Mouse (Mus musculus) ES-E14 (cell line): ENCODE measurements at regions not wholly inside any gene's neighbourhood (a gene's known extent, or its start where the extent isn't known, plus 50 kb on each side); places are given as distances from the start of the nearest gene placed in this dataset.

Source experiments
- DNase-seq: peaks from one replicate; pipeline ENCODE4 v3.0.0-alpha.2; 2013; ENCODE audit warnings: low read depth, low spot score
- H3K27ac ChIP-seq: 2 replicates; pipeline ENCODE4 v1.5.1; 2012; ENCODE audit warnings: low read depth, mild to moderate bottlenecking, low read length, moderate library complexity, mixed read lengths; ENCODE audit not compliant: poor library complexity, insufficient read depth, severe bottlenecking
- H3K36me3 ChIP-seq: 2 replicates; pipeline ENCODE4 v1.6.1; 2012; ENCODE audit warnings: mild to moderate bottlenecking, low read length, moderate library complexity, mixed read lengths; ENCODE audit not compliant: control insufficient read depth, poor library complexity, insufficient read depth, severe bottlenecking
- H3K4me1 ChIP-seq, 2 experiments: fragments of 150-350 bp in 1 of 2; sonication (generic) in 1 of 2; 2 replicates each; pipeline ENCODE4 v1.6.1; 2012; ENCODE audit warnings: low read length in 2 of 2, mild to moderate bottlenecking in 1 of 2, mixed read lengths in 1 of 2; ENCODE audit not compliant: control insufficient read depth in 2 of 2, insufficient read depth in 2 of 2, poor library complexity in 1 of 2
- H3K4me3 ChIP-seq, 2 experiments: fragments of 150-350 bp in 1 of 2; sonication (generic) in 1 of 2; 2 replicates each; pipeline ENCODE4 v1.5.1; 2012; ENCODE audit warnings: low read length in 2 of 2, low read depth in 1 of 2, mild to moderate bottlenecking in 1 of 2, mixed read lengths in 1 of 2; ENCODE audit not compliant: insufficient read depth in 1 of 2, poor library complexity in 1 of 2, severe bottlenecking in 1 of 2
- H3K9ac ChIP-seq: 2 replicates; pipeline ENCODE4 v1.6.1; 2012; ENCODE audit warnings: low read depth, mild to moderate bottlenecking, low read length, mixed read lengths; ENCODE audit not compliant: poor library complexity, insufficient read depth, severe bottlenecking
- H3K9me3 ChIP-seq: fragments of 150-350 bp; sonication (generic); 2 replicates; pipeline ENCODE4 v1.6.1; 2012; ENCODE audit warnings: low read depth, mild to moderate bottlenecking, low read length; ENCODE audit not compliant: control insufficient read depth, insufficient read depth
- CHD2 ChIP-seq: IDR thresholded peaks from 2 replicates; pipeline ENCODE4 v1.6.1; 2014; ENCODE audit warnings: mild to moderate bottlenecking, low read depth, low read length, inconsistent platforms
- HCFC1 ChIP-seq: IDR thresholded peaks from 2 replicates; pipeline ENCODE4 v1.6.1; 2012; ENCODE audit warnings: low read length, inconsistent platforms, borderline replicate concordance; ENCODE audit not compliant: insufficient read depth
- MAFK ChIP-seq: IDR thresholded peaks from 2 replicates; pipeline ENCODE4 v1.6.1; 2014; ENCODE audit warnings: mild to moderate bottlenecking, low read depth, low read length, inconsistent platforms; ENCODE audit not compliant: insufficient read depth
- ZC3H11A ChIP-seq: IDR thresholded peaks from 2 replicates; pipeline ENCODE4 v1.6.1; 2012; ENCODE audit warnings: low read depth, mild to moderate bottlenecking, inconsistent platforms, low read length, borderline replicate concordance
- ZNF384 ChIP-seq: IDR thresholded peaks from 2 replicates; pipeline ENCODE4 v1.6.1; 2012; ENCODE audit warnings: low read depth, low read length, inconsistent platforms
- in situ Hi-C, 2 experiments: fragments of 600-800 bp; cut with MboI; formaldehyde crosslinking; loops; one replicate each; pipeline ENCODE4 v1.15.1; 2025; ENCODE audit warnings: low sequenced_read_pairs in 2 of 2, inconsistent platforms in 1 of 2; ENCODE audit not compliant: unreplicated experiment in 2 of 2

DNA sequence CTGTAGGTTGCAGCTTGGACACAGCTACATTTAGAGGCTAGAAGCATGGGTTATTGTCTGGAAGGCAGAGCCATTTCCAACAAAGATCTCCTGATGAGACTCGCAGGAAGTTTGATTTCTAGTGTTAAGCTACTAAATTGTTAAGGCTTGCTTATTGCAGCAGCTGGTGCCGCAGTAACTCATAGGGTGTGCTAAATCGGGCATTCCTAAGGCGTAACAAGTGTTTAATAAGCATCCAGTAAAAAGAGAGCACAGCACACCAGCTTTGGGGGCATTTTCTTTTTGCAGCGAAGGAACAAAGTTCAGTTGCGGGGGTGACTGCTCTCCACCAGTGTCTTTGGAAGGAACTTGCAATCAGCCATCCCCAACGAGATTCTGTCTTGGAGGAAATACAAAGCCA lies 241.5 kb downstream of the Maf start:
- H3K4me1 ChIP-seq, result no peaks in the 10 kb centered on the region
- no peak for TF ChIP-seq ZC3H11A
- no peak for TF ChIP-seq CHD2
- TF ChIP-seq HCFC1, result no peak
- no peak for TF ChIP-seq MAFK
- no peak for TF ChIP-seq ZNF384
- DNase-seq, result no peak
- H3K27ac ChIP-seq, result no peak overlapping the region
- in situ Hi-C loops, result no loop called here
- no peak overlapping the region for H3K4me3 ChIP-seq
- no peaks in the 10 kb centered on the region for H3K9me3 ChIP-seq
- H3K36me3 ChIP-seq, result no peaks in the 10 kb centered on the region
- H3K9ac ChIP-seq, result no peak overlapping the region

DNA sequence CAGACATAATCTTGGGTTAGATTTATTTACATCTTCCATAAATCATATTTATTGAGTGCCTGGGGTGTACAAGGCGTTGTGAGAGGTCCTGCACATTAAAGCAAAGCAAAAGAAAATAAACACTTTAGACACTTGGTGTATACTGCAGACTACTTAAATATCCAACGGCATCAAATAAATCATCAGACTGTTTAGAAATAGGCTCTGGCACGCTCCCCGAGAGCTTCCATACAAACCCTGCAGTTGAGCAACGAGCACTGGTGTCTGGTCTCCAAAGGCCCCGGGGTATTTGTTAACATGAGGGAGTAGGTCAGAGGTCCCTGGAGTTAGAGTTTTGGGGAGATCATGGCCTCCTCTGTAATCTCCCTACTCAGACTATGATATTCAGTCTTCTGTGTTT lies 244.9 kb downstream of the Maf start:
- no peak overlapping the region for H3K27ac ChIP-seq
- TF ChIP-seq ZC3H11A (no peak), HCFC1 (no peak), MAFK (no peak)
- no peaks in the 10 kb centered on the region for H3K4me1 ChIP-seq
- in situ Hi-C loops, result no loop called here
- H3K36me3 ChIP-seq, result no peaks in the 10 kb centered on the region
- H3K9ac ChIP-seq, result no peak overlapping the region
- no peaks in the 10 kb centered on the region for H3K9me3 ChIP-seq
- H3K4me3 ChIP-seq, result no peak overlapping the region
- no peak for DNase-seq

DNA sequence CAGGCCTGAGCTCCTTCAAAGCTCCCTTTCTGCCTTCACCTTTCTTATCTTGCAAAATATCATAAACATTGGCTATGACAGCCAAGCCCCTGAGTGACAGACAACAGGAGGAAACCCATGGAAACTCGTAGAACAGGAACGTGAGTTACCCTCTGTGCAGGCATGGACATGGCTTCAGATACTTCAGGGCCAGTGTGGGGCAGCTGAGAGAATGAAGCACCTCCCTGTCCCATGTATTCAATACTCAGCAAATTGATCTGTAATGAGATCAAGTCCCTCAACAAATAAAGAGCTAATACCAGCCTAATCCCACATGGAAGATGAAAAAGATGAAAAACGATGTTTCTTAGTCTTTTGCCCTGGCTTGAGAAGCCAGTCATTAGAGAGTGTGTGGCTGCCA lies 249.5 kb downstream of the Maf start:
- Histone ChIP-seq H3K9me3 (no peaks in the 10 kb centered on the region), H3K4me3 (no peak overlapping the region), H3K4me1 (peaks cover 0 to 7% of the 10 kb centered on the region in 2 experiments; a peak in 2 of 4 replicates), H3K9ac (no peak overlapping the region), H3K36me3 (no peaks in the 10 kb centered on the region), H3K27ac (no peak overlapping the region)
- in situ Hi-C loops, result no loop called here
- TF ChIP-seq ZC3H11A, result no peak
- no peak for TF ChIP-seq HCFC1
- TF ChIP-seq MAFK, result no peak
- no peak for TF ChIP-seq CHD2
- no peak for TF ChIP-seq ZNF384
- no peak for DNase-seq

DNA sequence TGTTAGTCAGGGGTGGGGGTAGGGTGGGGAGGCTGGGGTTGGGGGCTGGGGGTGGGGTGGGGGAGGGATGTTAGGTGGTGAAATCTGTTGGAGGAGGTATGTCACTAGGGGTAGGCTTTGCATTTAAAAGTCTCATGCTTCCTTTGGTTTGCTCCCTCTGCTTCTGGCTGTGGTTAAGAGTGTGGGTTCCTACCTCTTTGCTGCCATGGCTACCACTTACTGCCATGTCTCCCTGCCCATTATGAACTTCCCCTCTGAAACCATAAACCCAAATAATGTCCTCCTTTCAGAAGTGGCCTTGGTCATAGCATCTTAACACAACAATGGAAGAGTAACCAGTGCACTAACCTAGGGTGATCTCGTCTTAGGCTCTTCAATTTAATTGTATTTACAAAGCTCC lies 256.8 kb downstream of the Maf start:
- Histone ChIP-seq H3K4me3 (no peak overlapping the region), H3K36me3 (no peaks in the 10 kb centered on the region), H3K27ac (no peak overlapping the region), H3K9ac (no peak overlapping the region), H3K9me3 (no peaks in the 10 kb centered on the region), H3K4me1 (peaks cover 0 to 7% of the 10 kb centered on the region in 2 experiments; a peak in 2 of 4 replicates)
- DNase-seq, result no peak
- in situ Hi-C loops, result no loop called here
- no peak for TF ChIP-seq ZNF384
- TF ChIP-seq CHD2, result no peak
- TF ChIP-seq MAFK, result no peak
- no peak for TF ChIP-seq HCFC1
- no peak for TF ChIP-seq ZC3H11A

DNA sequence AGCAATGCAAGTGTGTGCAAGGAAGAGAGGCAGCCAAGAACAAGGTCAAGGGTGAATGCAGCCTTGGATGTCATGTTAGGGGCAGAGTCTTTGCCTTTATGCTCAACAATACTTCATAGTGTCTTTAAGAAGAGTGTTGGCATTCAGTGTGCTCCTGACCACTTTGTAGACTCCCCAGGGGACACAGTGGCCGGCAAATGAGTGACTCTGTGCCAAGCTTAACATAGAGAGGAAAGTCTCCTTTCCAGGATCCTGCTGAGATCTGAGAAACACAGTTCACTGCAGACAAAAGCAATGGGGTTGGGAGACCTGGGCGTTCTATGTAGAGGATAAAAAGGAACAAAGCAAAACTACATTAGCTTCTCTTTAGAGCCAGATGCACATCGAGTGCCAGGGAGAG lies 259.2 kb downstream of the Maf start:
- TF ChIP-seq CHD2 (no peak), HCFC1 (no peak), MAFK (no peak), ZNF384 (no peak), ZC3H11A (no peak)
- DNase-seq, result no peak
- Histone ChIP-seq H3K36me3 (no peaks in the 10 kb centered on the region), H3K4me1 (peaks cover 0 to 2% of the 10 kb centered on the region in 2 experiments; a peak in 1 of 4 replicates), H3K9me3 (no peaks in the 10 kb centered on the region), H3K9ac (no peak overlapping the region), H3K27ac (no peak overlapping the region), H3K4me3 (no peak overlapping the region)
- in situ Hi-C loops, result no loop called here
